Mouse (Mus musculus) spleen, adult 2 months (tissue): Measurements from ENCODE around the gene Atp4b.

ENCODE experiments used
- CTCF ChIP-seq: fragments of 200-500 bp; IDR thresholded peaks from 2 replicates; pipeline ENCODE4 v1.5.1; 2011; ENCODE audit warnings: mild to moderate bottlenecking, inconsistent platforms; ENCODE audit not compliant: insufficient read depth, insufficient read length, insufficient replicate concordance; ENCODE audit errors: extremely low read depth
- POLR2A ChIP-seq: fragments of 200-500 bp; IDR thresholded peaks from 2 replicates; pipeline ENCODE4 v1.6.1; 2011; ENCODE audit warnings: low read depth, low read length, inconsistent platforms

DNA sequence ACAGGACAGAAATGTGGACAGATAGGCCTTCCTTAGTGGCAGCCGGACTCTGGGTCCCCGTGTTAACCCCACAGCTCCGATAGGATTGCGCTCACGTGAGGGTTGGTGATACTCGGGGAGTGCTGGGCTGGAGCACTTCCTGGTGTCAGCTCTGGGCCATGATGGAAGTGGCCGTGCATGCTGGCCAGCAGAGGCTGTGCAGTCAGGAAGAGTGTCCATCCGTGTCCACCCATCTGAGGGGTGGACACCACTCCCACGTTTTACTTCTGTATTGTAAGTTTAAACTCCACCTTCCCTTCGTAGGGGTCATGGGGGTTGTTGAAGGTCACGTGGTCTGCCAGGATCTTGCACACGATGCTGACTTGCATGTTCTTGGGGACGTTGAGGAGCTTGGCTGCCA, 10.3 kb downstream of the Atp4b start:
- no peak for TF ChIP-seq POLR2A
- TF ChIP-seq CTCF, result no peak
